Mouse (Mus musculus): ENCODE results near the gene Clba1. TPM values are rescaled to one million over a fixed set of nuclear protein-coding genes. Genes with fewer than 3 reads are reported as not detected.
A peak's percentile ranks its signal among the peaks of the same experiment; 100 is the strongest.
"Not testable (repeated sequence)": the region's sequence is repeated elsewhere in the genome, so short reads cannot be mapped to it uniquely, and the experiment has no call there.

Gene Clba1
- polyA plus RNA-seq, 1 experiment from 2014 or later: 0.69 TPM

- Histone ChIP-seq H3K4me3 (ENCODE audit: low read depth, low read length) (no peak overlapping the region), H3K36me3 (replicated peaks; ENCODE audit: insufficient read depth, low read length) (no peaks in the 10 kb centered on the region), H3K4me1 (ENCODE audit: insufficient read depth) (peaks cover 9% of the 10 kb centered on the region), H3K27me3 (ENCODE audit: insufficient read depth, low read length) (no peaks in the 10 kb centered on the region), H3K9ac (replicated peaks) (no peak overlapping the region), H3K4me2 (ENCODE audit: low read depth, low read length) (peak overlapping the region; percentile 38), H3K9me3 (ENCODE audit: low read length) (no peaks in the 10 kb centered on the region), H3K27ac (ENCODE audit: low read depth) (peak overlapping the region; percentile 24; the same call in 1 of the 2 replicates)
- WGBS (ENCODE audit: insufficient replicate concordance): 14% methylated on average over 6 of the region's 6 CpGs
- no peak for DNase-seq
- ATAC-seq: no peak
- no peak for TF ChIP-seq CTCF (IDR thresholded peaks at IDR 0.05; ENCODE audit: low read depth)
- TF ChIP-seq EP300 (IDR thresholded peaks at IDR 0.05; ENCODE audit: low read depth): no peak
Measured at GRCm38 (mm10) chr12:112833527-112833926, 24.8 kb downstream of the Clba1 start.

- no peak overlapping the region for H3K27ac ChIP-seq (ENCODE audit: low read depth)
- H3K36me3 ChIP-seq (replicated peaks; ENCODE audit: insufficient read depth, low read length): no peaks in the 10 kb centered on the region
- peaks cover 7% of the 10 kb centered on the region for H3K4me1 ChIP-seq (ENCODE audit: insufficient read depth)
- no peaks in the 10 kb centered on the region for H3K27me3 ChIP-seq (ENCODE audit: insufficient read depth, low read length)
- DNase-seq: no peak
- peaks cover 3% of the 10 kb centered on the region for H3K9me3 ChIP-seq (ENCODE audit: low read length)
- no peak for TF ChIP-seq EP300 (IDR thresholded peaks at IDR 0.05; ENCODE audit: low read depth)
- TF ChIP-seq CTCF (IDR thresholded peaks at IDR 0.05; ENCODE audit: low read depth): no peak
- 68% methylated on average over 2 of the region's 2 CpGs for WGBS (ENCODE audit: insufficient replicate concordance)
- ATAC-seq: no peak
- H3K4me2 ChIP-seq (ENCODE audit: low read depth, low read length): no peak overlapping the region
- H3K4me3 ChIP-seq (ENCODE audit: low read depth, low read length): no peak overlapping the region
- H3K9ac ChIP-seq (replicated peaks): no peak overlapping the region
Measured at GRCm38 (mm10) chr12:112835046-112835445, 26.3 kb downstream of the Clba1 start.

- H3K4me3 ChIP-seq (ENCODE audit: low read depth, low read length): no peak overlapping the region
- H3K27ac ChIP-seq (ENCODE audit: low read depth): peak overlapping the region; percentile 66
- WGBS (ENCODE audit: insufficient replicate concordance): 53% methylated on average over 25 of the region's 25 CpGs
- no peak overlapping the region; the same call in 1 of the 2 replicates for H3K9ac ChIP-seq (replicated peaks)
- peaks cover 3% of the 10 kb centered on the region for H3K9me3 ChIP-seq (ENCODE audit: low read length)
- DNase-seq (no peak), ATAC-seq (peak; percentile 55)
- no peaks in the 10 kb centered on the region for H3K27me3 ChIP-seq (ENCODE audit: insufficient read depth, low read length)
- no peak for TF ChIP-seq EP300 (IDR thresholded peaks at IDR 0.05; ENCODE audit: low read depth)
- no peak for TF ChIP-seq CTCF (IDR thresholded peaks at IDR 0.05; ENCODE audit: low read depth)
- H3K4me2 ChIP-seq (ENCODE audit: low read depth, low read length): peak overlapping the region; percentile 26; the same call in 1 of the 2 replicates
- H3K4me1 ChIP-seq (ENCODE audit: insufficient read depth): no peaks in the 10 kb centered on the region; the same call in 1 of the 2 replicates
- no peaks in the 10 kb centered on the region for H3K36me3 ChIP-seq (replicated peaks; ENCODE audit: insufficient read depth, low read length)
Measured at GRCm38 (mm10) chr12:112840209-112841086, 31.7 kb downstream of the Clba1 start.

- H3K9me3 ChIP-seq (ENCODE audit: low read length); H3K9ac ChIP-seq (replicated peaks); H3K27me3 ChIP-seq (ENCODE audit: insufficient read depth, low read length); H3K4me1 ChIP-seq (ENCODE audit: insufficient read depth); H3K4me3 ChIP-seq (ENCODE audit: low read depth, low read length); DNase-seq; ATAC-seq; H3K4me2 ChIP-seq (ENCODE audit: low read depth, low read length); H3K27ac ChIP-seq (ENCODE audit: low read depth); H3K36me3 ChIP-seq (replicated peaks; ENCODE audit: insufficient read depth, low read length): not testable (repeated sequence)
- WGBS (ENCODE audit: insufficient replicate concordance): 54% methylated on average over 4 of the region's 4 CpGs
- TF ChIP-seq CTCF (IDR thresholded peaks at IDR 0.05; ENCODE audit: low read depth): peak; percentile 11; the same call in 1 of the 2 replicates
Measured at GRCm38 (mm10) chr12:112841338-112841892, 32.7 kb downstream of the Clba1 start.

- H3K27ac ChIP-seq (ENCODE audit: low read depth); H3K9ac ChIP-seq (replicated peaks); ATAC-seq; H3K27me3 ChIP-seq (ENCODE audit: insufficient read depth, low read length); H3K9me3 ChIP-seq (ENCODE audit: low read length); DNase-seq; H3K36me3 ChIP-seq (replicated peaks; ENCODE audit: insufficient read depth, low read length); H3K4me1 ChIP-seq (ENCODE audit: insufficient read depth); H3K4me2 ChIP-seq (ENCODE audit: low read depth, low read length); H3K4me3 ChIP-seq (ENCODE audit: low read depth, low read length): not testable (repeated sequence)
- WGBS (ENCODE audit: insufficient replicate concordance): 80% methylated on average over 2 of the region's 2 CpGs
Measured at GRCm38 (mm10) chr12:112842128-112842527, 33.4 kb downstream of the Clba1 start.

GRCm38 (mm10) chr12:112843803-112844202 lies 35.1 kb downstream of the Clba1 start:
- Histone ChIP-seq H3K27me3 (ENCODE audit: insufficient read depth, low read length) (no peaks in the 10 kb centered on the region), H3K9ac (replicated peaks) (no peak overlapping the region), H3K36me3 (replicated peaks; ENCODE audit: insufficient read depth, low read length) (no peaks in the 10 kb centered on the region), H3K27ac (ENCODE audit: low read depth) (no peak overlapping the region), H3K4me1 (ENCODE audit: insufficient read depth) (no peaks in the 10 kb centered on the region; the same call in 1 of the 2 replicates), H3K9me3 (ENCODE audit: low read length) (peaks cover 3% of the 10 kb centered on the region), H3K4me3 (ENCODE audit: low read depth, low read length) (no peak overlapping the region), H3K4me2 (ENCODE audit: low read depth, low read length) (no peak overlapping the region)
- TF ChIP-seq CTCF (IDR thresholded peaks at IDR 0.05; ENCODE audit: low read depth) (peak; percentile 99), EP300 (IDR thresholded peaks at IDR 0.05; ENCODE audit: low read depth) (no peak)
- WGBS (ENCODE audit: insufficient replicate concordance): 19% methylated on average over 3 of the region's 3 CpGs
- DNase-seq: peak; percentile 92
- ATAC-seq: peak; percentile 72; the same call in 1 of the 2 replicates
